Comparison of ENCODE assay signal across 10 mouse cellular contexts in genomic region chr1:133471086-133471485, GRCm38 (mm10). TPM values are rescaled to one million over a fixed set of nuclear protein-coding genes. Genes with fewer than 3 reads are reported as not detected.
DNase-seq lines count a peak whose midpoint lies in the region; ATAC-seq lines count a peak whose summit lies in the region.
"Had no signal": no experiment of that assay in that cellular context is flagged by ENCODE, and none has a peak within 500 bp of the region (broad histone marks: within the 10 kb centered on the region; RNA-seq: fewer than 3 reads in every experiment).

No protein-coding gene starts in this region.

- no peak overlapping the region for H3K4me2 ChIP-seq in midbrain, embryonic 16.5 days (ENCODE audit: low read length)
- no peak overlapping the region for H3K4me2 ChIP-seq in heart, embryonic 16.5 days (ENCODE audit: low read depth, low read length)

- no peaks in the 10 kb centered on the region for H3K9me3 ChIP-seq in midbrain, embryonic 10.5 days (replicated peaks)
- no peaks in the 10 kb centered on the region for H3K9me3 ChIP-seq in midbrain, embryonic 16.5 days (replicated peaks; ENCODE audit: control insufficient read depth, low read length, poor library complexity, severe bottlenecking)
- no peaks in the 10 kb centered on the region for H3K9me3 ChIP-seq in heart, embryonic 16.5 days (replicated peaks; ENCODE audit: control insufficient read depth, low read length)
- H3K9me3 ChIP-seq: G1E had no signal

- no peak overlapping the region for H3K4me3 ChIP-seq in midbrain, embryonic 10.5 days
- H3K4me3 ChIP-seq in midbrain, embryonic 16.5 days (ENCODE audit: low read depth, low read length) = no peak overlapping the region
- no peak overlapping the region for H3K4me3 ChIP-seq in heart, embryonic 16.5 days (ENCODE audit: low read length)

- no peaks in the 10 kb centered on the region for H3K36me3 ChIP-seq in midbrain, embryonic 10.5 days
- no peaks in the 10 kb centered on the region for H3K36me3 ChIP-seq in midbrain, embryonic 16.5 days (ENCODE audit: control insufficient read depth, insufficient read depth, low read length)
- H3K36me3 ChIP-seq in heart, embryonic 16.5 days (ENCODE audit: control insufficient read depth, insufficient read depth) = no peaks in the 10 kb centered on the region
- H3K36me3 ChIP-seq: G1E had no signal

- 83% methylated on average over 7 of the region's 7 CpGs for WGBS in midbrain, embryonic 10.5 days
- WGBS in midbrain, embryonic 16.5 days = 72% methylated on average over 7 of the region's 7 CpGs
- 55% methylated on average over 7 of the region's 7 CpGs for WGBS in heart, embryonic 16.5 days

- ATAC-seq in midbrain, embryonic 16.5 days = no peak
- peak; percentile 77 for ATAC-seq in heart, embryonic 16.5 days (replicated peaks; ENCODE audit: extremely low read depth, insufficient read depth, low FRiP score)
- ATAC-seq in erythroblast, adult 5-6 weeks (replicated peaks; ENCODE audit: low FRiP score, poor library complexity, severe bottlenecking) = no peak

- H3K9ac ChIP-seq in midbrain, embryonic 16.5 days (ENCODE audit: low read depth, low read length) = no peak overlapping the region
- no peak overlapping the region for H3K9ac ChIP-seq in heart, embryonic 16.5 days (ENCODE audit: low read length)

- DNase-seq in midbrain, embryonic 10.5 days (ENCODE audit: low spot score) = no peak
- peak; percentile 58 to 79 for DNase-seq in kidney, postnatal 25 days
- DNase-seq in retina, postnatal 1 day = no peak
- no peak for DNase-seq in cerebellum, adult 11 months
- DNase-seq in spleen, postnatal 14 days (ENCODE audit: low spot score in 2 of 2) = no peak

- peaks cover 33% of the 10 kb centered on the region for H3K4me1 ChIP-seq in midbrain, embryonic 10.5 days
- H3K4me1 ChIP-seq in midbrain, embryonic 16.5 days (ENCODE audit: control insufficient read depth, insufficient read depth, low read length) = no peaks in the 10 kb centered on the region; the same call in 1 of the 2 replicates
- H3K4me1 ChIP-seq in heart, embryonic 16.5 days (ENCODE audit: control insufficient read depth, insufficient read depth, low read length) = peaks cover 4% of the 10 kb centered on the region

- H3K27me3 ChIP-seq in midbrain, embryonic 10.5 days (ENCODE audit: low read depth, poor library complexity, severe bottlenecking) = 0 out of 2 replicates have a peak, but pooled peaks cover 7% of the 10 kb centered on the region
- H3K27me3 ChIP-seq in midbrain, embryonic 16.5 days (ENCODE audit: control insufficient read depth, insufficient read depth, low read depth, low read length) = no peaks in the 10 kb centered on the region
- no peaks in the 10 kb centered on the region for H3K27me3 ChIP-seq in heart, embryonic 16.5 days (ENCODE audit: control insufficient read depth, insufficient read depth, low read length)

- peak overlapping the region; percentile 75 for H3K27ac ChIP-seq in midbrain, embryonic 10.5 days (replicated peaks)
- no peak overlapping the region for H3K27ac ChIP-seq in midbrain, embryonic 16.5 days (ENCODE audit: low read length)
- peak overlapping the region; percentile 76 for H3K27ac ChIP-seq in heart, embryonic 16.5 days (ENCODE audit: low read length)
- H3K27ac ChIP-seq: macrophage had no signal

RNA-seq across cellular contexts. Expression of gene Sox13, which starts 46.9 kb away (rescaled TPM):
- 28.5 and 32.0 TPM in 2 replicates for polyA plus RNA-seq in midbrain, embryonic 10.5 days (2016; fragmentation: Nextera tagmentation; extraction: Ambion mirVana)
- 5.3 and 7.4 TPM in 2 replicates for polyA plus RNA-seq in midbrain, embryonic 16.5 days (2015; fragmentation: Nextera tagmentation; extraction: Ambion mirVana)
- 4.3 and 5.8 TPM in 2 replicates for polyA plus RNA-seq in heart, embryonic 16.5 days (2015; fragmentation: Nextera tagmentation; extraction: Ambion mirVana)
- total RNA-seq in erythroblast, adult 5-6 weeks (2015; ENCODE audit: low replicate concordance) = 1.0 TPM in 1 of 2 replicates, not detected in the other
- total RNA-seq in erythroblast, adult 5-6 weeks (2017; ENCODE audit: low replicate concordance) = 0.77 and 2.2 TPM in 2 replicates

Comparison
In these comparisons a context has a peak if more than half of its experiments do, and no peak if none do; other contexts are left out.
1. DNase-seq: peak in kidney, postnatal 25 days (2 of 2); none in midbrain, embryonic 10.5 days (single experiment), retina, postnatal 1 day (single experiment), cerebellum, adult 11 months (single experiment) and spleen, postnatal 14 days (0 of 2).